Mouse (Mus musculus) megakaryocyte, embryonic 14.5 days (primary cell): ENCODE data around the gene Bach2. TPM values are rescaled to one million over a fixed set of nuclear protein-coding genes. Genes with fewer than 3 reads are reported as not detected.

Source experiments
- H3K27me3 ChIP-seq: replicated peaks from 2 replicates; pipeline ENCODE3; 2012; ENCODE audit warnings: inconsistent platforms
- H3K36me3 ChIP-seq: replicated peaks from 2 replicates; pipeline ENCODE3; 2012; ENCODE audit warnings: low read length, inconsistent platforms, mixed read lengths
- H3K4me1 ChIP-seq: 2 replicates; pipeline ENCODE4 v1.6.1; 2012; ENCODE audit warnings: inconsistent platforms
- H3K4me3 ChIP-seq: replicated peaks from 2 replicates; pipeline ENCODE3; 2012; ENCODE audit warnings: moderate library complexity, mild to moderate bottlenecking, inconsistent platforms
- H3K9me3 ChIP-seq: 2 replicates; pipeline ENCODE4 v1.6.1; 2012; ENCODE audit warnings: inconsistent platforms
- FLI1 ChIP-seq: IDR thresholded peaks from 2 replicates; pipeline ENCODE4 v1.6.1; 2012; ENCODE audit warnings: low read length, inconsistent platforms, mixed read lengths
- GATA1 ChIP-seq: IDR thresholded peaks from 3 replicates; pipeline ENCODE4 v1.6.1; 2012; ENCODE audit warnings: mixed read lengths, low read length, inconsistent platforms, borderline replicate concordance
- polyA plus RNA-seq: library from polyadenylated mRNA; stranded (reverse); fragments of >175 nt; gene quantifications from 2 replicates; pipeline ENCODE4 v1.2.3, GENCODE M21; 2012; ENCODE audit warnings: low replicate concordance; ENCODE audit not compliant: insufficient read depth

The Bach2 gene
- polyA plus RNA-seq = 0.27 TPM in 1 of 2 replicates, not detected in the other

GRCm38 (mm10) chr4:32238366-32238854, at the start of gene Bach2:
Bach2 (plus strand) TSS chr4:32238804.
- Histone ChIP-seq H3K4me1 (peaks cover 14% of the 10 kb centered on the region), H3K36me3 (no peaks in the 10 kb centered on the region), H3K4me3 (peak within 1 kb of the TSS; percentile 94), H3K27me3 (peaks cover 94% of the 10 kb centered on the region), H3K9me3 (no peaks in the 10 kb centered on the region)
- TF ChIP-seq GATA1 (no peak), FLI1 (no peak)

- Histone ChIP-seq H3K4me3 (no peak overlapping the region), H3K9me3 (no peaks in the 10 kb centered on the region), H3K4me1 (peaks cover 8% of the 10 kb centered on the region), H3K27me3 (peaks cover 18% of the 10 kb centered on the region), H3K36me3 (no peaks in the 10 kb centered on the region)
- TF ChIP-seq FLI1 = no peak
- no peak for TF ChIP-seq GATA1
These were observed 49.1 kb upstream of the Bach2 start for GRCm38 (mm10) chr4:32189416-32190036.

DNA sequence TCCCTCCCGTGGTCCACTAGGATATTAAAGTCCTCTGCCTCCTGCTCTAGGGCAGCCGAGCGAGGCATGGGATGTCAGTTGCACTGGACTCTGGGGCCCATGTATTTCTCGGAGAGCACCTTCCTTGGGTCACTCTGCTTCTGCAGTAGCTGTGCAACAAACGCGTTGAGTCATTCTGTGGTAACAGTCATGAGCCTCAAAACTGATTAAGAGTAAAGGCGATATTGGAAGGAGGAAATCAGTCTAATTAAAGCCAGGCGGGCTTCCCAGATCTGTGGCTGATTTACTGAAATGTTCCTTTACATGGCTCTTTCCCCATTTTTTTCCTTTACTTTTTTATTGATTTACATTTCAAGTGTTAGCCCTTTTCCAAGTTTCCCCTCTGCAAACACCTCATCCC, 48.1 kb upstream of the Bach2 start:
- Histone ChIP-seq H3K4me1 (peaks cover 8% of the 10 kb centered on the region), H3K36me3 (no peaks in the 10 kb centered on the region), H3K9me3 (no peaks in the 10 kb centered on the region), H3K27me3 (peaks cover 18% of the 10 kb centered on the region), H3K4me3 (no peak overlapping the region)
- TF ChIP-seq FLI1 (no peak), GATA1 (no peak)

DNA sequence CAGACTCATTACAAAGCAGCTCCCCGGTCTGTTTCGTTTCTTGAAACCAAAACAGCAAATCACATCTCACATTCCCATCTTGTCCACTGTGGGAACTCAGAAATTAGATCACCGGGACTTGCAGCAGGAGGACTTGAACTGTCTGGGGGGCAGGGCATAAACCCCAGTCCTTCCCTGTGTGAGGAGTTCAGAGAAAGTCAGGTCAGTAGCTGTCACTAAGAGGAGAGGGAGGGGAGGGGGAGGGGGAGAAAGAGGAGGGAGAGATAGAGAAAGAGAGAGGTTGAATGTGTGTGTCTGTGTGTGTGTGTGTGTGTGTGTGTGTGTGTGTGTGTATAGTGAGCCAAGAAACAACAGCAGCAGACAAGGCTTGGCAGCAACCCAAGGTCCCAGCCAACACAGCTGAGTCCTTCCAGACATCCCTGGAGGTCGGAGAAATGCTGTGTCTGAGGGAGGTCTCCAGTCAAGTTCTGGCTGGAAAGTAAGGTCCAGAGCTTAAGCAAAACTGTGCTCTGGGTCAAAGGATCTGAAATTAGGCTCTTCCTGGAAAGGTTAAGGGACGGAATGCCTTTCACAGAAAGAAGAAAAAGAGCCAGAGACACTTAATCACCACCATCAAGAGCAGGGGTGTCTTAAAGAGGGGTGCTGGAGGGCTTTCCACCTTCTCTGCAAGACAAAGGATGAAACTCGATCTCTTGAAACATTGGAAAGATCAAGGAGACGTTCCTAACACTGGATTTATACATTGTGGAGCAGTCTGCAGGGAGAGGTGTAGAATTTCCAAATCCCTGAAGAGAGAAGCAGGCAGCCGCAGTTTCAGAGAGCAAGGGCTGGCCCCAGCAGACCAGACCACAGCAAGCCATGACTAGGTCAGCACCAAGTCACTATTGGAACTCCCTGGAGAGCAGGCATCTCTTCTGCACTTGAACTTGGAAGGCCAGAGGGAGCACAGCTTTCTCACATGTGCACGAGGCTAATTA, 42.4 kb upstream of the Bach2 start:
- Histone ChIP-seq H3K4me1 (no peaks in the 10 kb centered on the region), H3K9me3 (no peaks in the 10 kb centered on the region), H3K27me3 (peaks cover 25% of the 10 kb centered on the region), H3K36me3 (no peaks in the 10 kb centered on the region), H3K4me3 (no peak overlapping the region)
- no peak for TF ChIP-seq GATA1
- no peak for TF ChIP-seq FLI1

DNA sequence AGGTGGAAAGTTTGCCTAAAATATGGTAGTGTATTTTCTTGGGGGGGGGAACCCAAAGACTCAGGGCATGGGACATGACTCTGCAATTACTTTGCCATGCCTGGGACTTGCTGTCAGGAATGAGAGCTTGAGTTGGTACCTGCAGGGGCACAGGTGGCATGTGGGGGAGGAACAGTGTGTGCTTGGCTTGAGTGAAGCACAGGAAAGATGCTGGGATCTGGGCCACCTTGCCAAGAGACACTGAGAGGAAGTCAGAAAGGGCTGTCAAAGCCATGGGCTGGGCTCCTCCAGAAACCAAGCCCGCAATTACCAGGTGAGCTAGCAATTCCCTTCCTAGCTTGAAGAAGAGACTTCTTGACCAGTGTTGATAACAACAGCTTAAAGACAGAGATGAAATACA, 40.6 kb upstream of the Bach2 start:
- no peaks in the 10 kb centered on the region for H3K36me3 ChIP-seq
- no peak overlapping the region for H3K4me3 ChIP-seq
- no peaks in the 10 kb centered on the region for H3K9me3 ChIP-seq
- TF ChIP-seq GATA1 = no peak
- no peak for TF ChIP-seq FLI1
- peaks cover 6% of the 10 kb centered on the region for H3K4me1 ChIP-seq
- peaks cover 26% of the 10 kb centered on the region for H3K27me3 ChIP-seq

- H3K4me1 ChIP-seq = peaks cover 6% of the 10 kb centered on the region
- H3K9me3 ChIP-seq = no peaks in the 10 kb centered on the region
- H3K27me3 ChIP-seq = peaks cover 29% of the 10 kb centered on the region
- no peak for TF ChIP-seq GATA1
- no peak for TF ChIP-seq FLI1
- H3K4me3 ChIP-seq = no peak overlapping the region
- H3K36me3 ChIP-seq = no peaks in the 10 kb centered on the region
These were observed 40.0 kb upstream of the Bach2 start for GRCm38 (mm10) chr4:32198589-32198988.

- Histone ChIP-seq H3K27me3 (peaks cover 29% of the 10 kb centered on the region), H3K4me3 (no peak overlapping the region), H3K9me3 (no peaks in the 10 kb centered on the region), H3K36me3 (no peaks in the 10 kb centered on the region), H3K4me1 (peaks cover 6% of the 10 kb centered on the region)
- TF ChIP-seq FLI1 = no peak
- no peak for TF ChIP-seq GATA1
These were observed 39.4 kb upstream of the Bach2 start for GRCm38 (mm10) chr4:32199156-32199555.

- no peak overlapping the region for H3K4me3 ChIP-seq
- peaks cover 6% of the 10 kb centered on the region for H3K4me1 ChIP-seq
- H3K9me3 ChIP-seq = no peaks in the 10 kb centered on the region
- no peaks in the 10 kb centered on the region for H3K36me3 ChIP-seq
- TF ChIP-seq GATA1 (no peak), FLI1 (no peak)
- peaks cover 29% of the 10 kb centered on the region for H3K27me3 ChIP-seq
These were observed 37.5 kb upstream of the Bach2 start for GRCm38 (mm10) chr4:32201114-32201513.

- no peak overlapping the region for H3K4me3 ChIP-seq
- H3K4me1 ChIP-seq = peaks cover 6% of the 10 kb centered on the region
- H3K36me3 ChIP-seq = no peaks in the 10 kb centered on the region
- H3K9me3 ChIP-seq = no peaks in the 10 kb centered on the region
- TF ChIP-seq FLI1 = no peak
- TF ChIP-seq GATA1 = no peak
- H3K27me3 ChIP-seq = peaks cover 23% of the 10 kb centered on the region
These were observed 36.2 kb upstream of the Bach2 start for GRCm38 (mm10) chr4:32202362-32202761.

GRCm38 (mm10) chr4:32204819-32205218, 33.8 kb upstream of the Bach2 start:
- Histone ChIP-seq H3K36me3 (no peaks in the 10 kb centered on the region), H3K4me3 (no peak overlapping the region), H3K27me3 (peaks cover 15% of the 10 kb centered on the region), H3K9me3 (no peaks in the 10 kb centered on the region), H3K4me1 (peaks cover 6% of the 10 kb centered on the region)
- TF ChIP-seq GATA1 = no peak
- TF ChIP-seq FLI1 = no peak
